Mouse (Mus musculus) olfactory bulb, adult 2 months (tissue): ENCODE measurements at regions not wholly inside any gene's neighbourhood (a gene's known extent, or its start where the extent isn't known, plus 50 kb on each side); places are given as distances from the start of the nearest gene placed in this dataset.

Source experiments
- H3K27ac ChIP-seq: fragments of 200-500 bp; 2 replicates; pipeline ENCODE4 v1.5.1; 2012; ENCODE audit warnings: low read depth, low read length; ENCODE audit not compliant: insufficient read depth
- H3K4me1 ChIP-seq: fragments of 200-500 bp; 2 replicates; pipeline ENCODE4 v1.6.1; 2012; ENCODE audit warnings: low read length; ENCODE audit not compliant: control insufficient read depth, insufficient read depth
- H3K4me3 ChIP-seq: fragments of 200-500 bp; 2 replicates; pipeline ENCODE4 v1.5.1; 2012; ENCODE audit warnings: mild to moderate bottlenecking, low read depth, low read length, moderate library complexity; ENCODE audit not compliant: insufficient read depth
- CTCF ChIP-seq: fragments of 200-500 bp; IDR thresholded peaks from 2 replicates; pipeline ENCODE4 v1.5.1; 2012; ENCODE audit warnings: low read depth, mild to moderate bottlenecking, low read length, moderate library complexity; ENCODE audit not compliant: insufficient read depth
- POLR2A ChIP-seq: fragments of 200-500 bp; IDR thresholded peaks from 2 replicates; pipeline ENCODE4 v1.6.1; 2012; ENCODE audit warnings: mild to moderate bottlenecking, low read depth, low read length, moderate library complexity; ENCODE audit not compliant: insufficient read depth
- WGBS: fragments of 180-500 bp; shearing (Covaris S2); methylation state at CpG from one replicate; pipeline ENCODE4 v1.1.7; 2018; 5-methylcytosine and 5-hydroxymethylcytosine counted together

DNA sequence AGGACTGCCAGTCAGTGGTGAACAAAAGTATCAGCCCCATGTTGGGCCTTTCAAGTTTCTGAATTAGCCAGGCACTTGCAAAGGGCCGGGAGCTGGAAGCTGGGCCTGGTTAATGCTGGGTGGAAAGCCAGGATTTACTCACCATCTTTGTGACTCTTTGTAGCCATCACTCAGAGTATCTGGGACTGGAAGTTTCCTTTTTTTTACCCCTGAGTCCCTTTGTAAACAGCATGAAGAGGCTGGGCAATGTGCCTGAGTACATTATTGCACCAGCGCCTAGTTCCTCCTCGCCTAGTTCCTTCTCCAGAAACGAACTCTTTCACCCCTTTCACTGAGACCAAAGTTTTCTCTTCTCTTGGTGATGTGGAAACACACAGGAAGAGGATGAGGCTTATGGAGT lies 168.4 kb upstream of the Gypa start:
- 61% methylated on average over 4 of the region's 4 CpGs for WGBS
- TF ChIP-seq POLR2A = no peak
- no peak for TF ChIP-seq CTCF
- H3K4me1 ChIP-seq = no peaks in the 10 kb centered on the region
- H3K27ac ChIP-seq = no peak overlapping the region
- H3K4me3 ChIP-seq = no peak overlapping the region

DNA sequence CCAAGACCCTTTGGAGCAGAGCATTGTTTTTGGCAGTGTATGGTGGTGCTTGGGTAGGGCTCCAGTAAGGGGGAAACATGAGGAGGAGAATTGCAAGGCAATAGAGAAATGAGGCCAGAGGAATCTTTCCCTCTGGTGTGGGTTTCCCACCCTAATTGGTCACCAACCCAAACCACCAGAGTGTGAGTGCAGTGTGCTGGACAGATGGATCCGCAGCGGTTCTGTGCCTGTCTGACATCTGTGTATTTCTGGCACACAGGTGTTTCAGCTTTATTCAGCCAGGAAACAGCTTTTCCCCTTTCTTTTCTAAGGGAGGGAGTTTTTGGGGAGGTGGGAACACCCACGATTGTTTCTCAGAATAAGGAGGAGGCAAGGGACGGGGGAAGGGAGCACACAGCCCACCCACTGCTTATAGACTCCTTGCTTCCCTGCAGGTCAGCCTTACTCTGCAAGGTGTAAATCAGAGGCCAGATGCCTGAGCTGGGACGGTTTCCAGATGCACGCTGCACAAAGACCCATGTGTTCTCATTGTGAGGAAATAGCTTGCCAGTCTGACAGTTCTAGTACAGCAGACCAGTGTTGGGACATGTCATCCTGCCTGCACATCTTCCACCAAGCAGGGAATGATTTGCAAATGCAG lies 175.2 kb upstream of the Gypa start:
- peaks cover 10% of the 10 kb centered on the region for H3K4me1 ChIP-seq
- H3K4me3 ChIP-seq = no peak overlapping the region
- H3K27ac ChIP-seq = no peak overlapping the region
- WGBS = 66% methylated on average over 6 of the region's 6 CpGs
- TF ChIP-seq CTCF = no peak
- no peak for TF ChIP-seq POLR2A

DNA sequence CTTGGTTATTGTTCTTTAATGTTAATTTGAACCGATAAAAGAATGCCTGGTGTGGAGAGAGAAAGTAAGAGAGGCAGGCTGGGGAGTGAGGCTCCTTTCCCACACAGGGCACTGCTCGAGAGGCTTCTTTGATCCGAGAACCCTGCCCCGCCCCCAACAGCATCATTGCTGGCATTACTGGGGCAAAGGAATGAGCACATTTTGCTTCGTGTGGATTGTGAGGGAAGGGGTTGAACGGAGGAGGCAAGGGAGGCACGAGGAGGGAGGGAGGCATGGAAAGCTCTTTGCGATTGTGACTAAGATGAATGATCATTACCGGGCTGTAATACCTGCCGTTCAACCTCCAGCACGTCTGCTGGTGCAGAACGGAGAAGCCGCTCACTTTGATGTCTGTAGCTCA lies 178.2 kb upstream of the Gypa start:
- H3K4me3 ChIP-seq = peak overlapping the region; percentile 10; the same call in 1 of the 2 replicates
- H3K4me1 ChIP-seq = peaks cover 10% of the 10 kb centered on the region
- 6% methylated on average over 13 of the region's 13 CpGs for WGBS
- no peak overlapping the region for H3K27ac ChIP-seq
- no peak for TF ChIP-seq CTCF
- TF ChIP-seq POLR2A = no peak

DNA sequence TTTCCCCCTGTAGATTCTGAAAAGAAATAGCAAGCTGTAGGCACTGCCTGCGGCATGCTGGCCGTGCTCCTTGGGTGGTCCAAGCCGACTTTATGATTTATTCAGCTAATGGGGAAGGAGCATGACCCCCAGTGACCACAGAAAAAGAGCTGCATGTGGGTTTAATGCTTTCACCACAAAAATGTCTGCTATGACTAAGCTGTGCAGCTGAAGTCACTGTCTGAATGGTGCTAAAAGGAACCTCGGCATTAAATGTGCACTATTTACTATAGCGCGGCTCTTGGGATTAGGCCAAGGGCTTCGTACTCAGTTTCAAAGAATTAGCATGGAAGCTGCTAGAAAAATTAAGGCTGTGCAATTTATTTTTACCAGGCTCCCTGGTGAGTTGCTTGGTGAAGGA lies 178.8 kb upstream of the Gypa start:
- Histone ChIP-seq H3K4me1 (peaks cover 10% of the 10 kb centered on the region), H3K4me3 (no peak overlapping the region), H3K27ac (no peak overlapping the region)
- WGBS = 13% methylated on average over 7 of the region's 7 CpGs
- no peak for TF ChIP-seq CTCF
- no peak for TF ChIP-seq POLR2A

DNA sequence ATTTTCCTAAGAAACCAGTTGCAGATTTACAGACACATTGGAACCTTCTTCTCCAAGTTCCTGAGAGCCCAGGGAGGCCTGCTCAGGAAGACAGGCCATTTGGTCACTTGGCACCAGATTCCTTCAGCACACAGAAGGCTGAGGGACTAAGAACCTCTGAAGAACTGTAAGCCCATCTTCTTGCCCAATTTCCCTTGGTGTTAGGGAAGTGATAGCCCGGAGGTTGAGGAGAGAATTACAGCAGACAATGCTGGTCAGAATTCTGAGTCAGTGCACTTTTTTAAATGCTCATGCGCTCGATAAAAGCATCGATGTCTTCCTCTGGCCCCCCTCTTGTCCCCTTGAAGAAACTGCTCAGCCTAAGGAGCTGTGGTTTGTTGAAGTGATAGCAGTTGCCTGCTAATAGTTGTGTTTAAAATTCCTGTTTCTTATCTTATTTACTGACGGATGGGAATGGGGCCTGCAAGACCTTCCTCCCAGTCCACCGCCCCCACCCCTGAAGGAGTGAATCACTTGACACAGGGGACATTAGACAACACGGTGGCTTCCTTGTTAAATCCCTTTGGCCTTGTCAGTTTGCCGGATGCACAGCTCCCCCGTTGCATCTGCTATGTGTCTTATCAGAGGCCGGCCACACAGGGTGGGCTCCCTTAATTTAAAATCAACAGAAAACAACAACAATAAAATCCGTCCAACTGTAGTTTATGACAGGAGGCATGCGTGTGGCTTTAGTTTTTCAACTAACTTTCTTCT lies 179.5 kb upstream of the Gypa start:
- no peak for TF ChIP-seq POLR2A
- no peak for TF ChIP-seq CTCF
- Histone ChIP-seq H3K27ac (no peak overlapping the region), H3K4me1 (peaks cover 10% of the 10 kb centered on the region), H3K4me3 (no peak overlapping the region)
- 75% methylated on average over 12 of the region's 12 CpGs for WGBS

DNA sequence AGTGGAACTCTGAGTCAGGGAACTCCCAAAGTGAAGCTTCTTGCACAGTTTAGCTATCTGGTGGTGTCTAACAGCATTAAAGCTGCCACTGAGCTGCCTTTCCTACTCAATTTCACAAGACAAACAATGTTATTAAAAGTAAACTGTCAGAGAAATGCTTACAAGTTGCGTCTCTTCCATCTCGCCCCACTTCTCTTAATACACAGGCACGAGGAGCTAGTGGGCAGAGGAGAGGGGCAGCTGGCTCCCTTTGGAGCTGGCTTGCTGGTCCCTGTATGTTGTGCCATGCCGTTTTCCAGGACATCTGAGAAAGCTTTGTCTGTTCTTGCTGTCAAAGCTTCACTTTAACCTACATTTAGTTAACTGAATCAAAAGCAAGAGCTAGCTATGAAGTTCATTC lies 185.8 kb upstream of the Gypa start:
- Histone ChIP-seq H3K4me3 (no peak overlapping the region), H3K4me1 (no peaks in the 10 kb centered on the region), H3K27ac (no peak overlapping the region)
- WGBS = 68% methylated on average over 4 of the region's 4 CpGs
- no peak for TF ChIP-seq CTCF
- no peak for TF ChIP-seq POLR2A

DNA sequence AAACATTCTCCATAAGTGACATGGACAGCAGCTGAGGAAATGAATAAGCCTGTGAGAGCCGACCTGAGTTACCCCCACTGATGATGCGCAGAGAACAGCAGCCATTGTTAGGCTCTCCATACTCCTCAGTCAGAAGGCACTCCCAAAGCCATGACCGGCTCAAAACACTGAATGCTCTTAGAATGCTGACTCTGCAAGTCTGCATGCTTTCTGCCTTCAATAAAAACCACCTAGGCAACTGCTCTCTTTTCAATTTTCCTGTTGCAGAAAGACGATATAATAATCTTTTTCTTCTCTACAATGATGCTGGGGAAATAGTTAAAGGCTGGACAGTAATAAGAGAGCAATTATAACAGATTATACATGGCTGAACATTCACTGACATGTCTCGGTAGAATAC lies 195.0 kb upstream of the Gypa start:
- WGBS = 75% methylated on average over 5 of the region's 5 CpGs

DNA sequence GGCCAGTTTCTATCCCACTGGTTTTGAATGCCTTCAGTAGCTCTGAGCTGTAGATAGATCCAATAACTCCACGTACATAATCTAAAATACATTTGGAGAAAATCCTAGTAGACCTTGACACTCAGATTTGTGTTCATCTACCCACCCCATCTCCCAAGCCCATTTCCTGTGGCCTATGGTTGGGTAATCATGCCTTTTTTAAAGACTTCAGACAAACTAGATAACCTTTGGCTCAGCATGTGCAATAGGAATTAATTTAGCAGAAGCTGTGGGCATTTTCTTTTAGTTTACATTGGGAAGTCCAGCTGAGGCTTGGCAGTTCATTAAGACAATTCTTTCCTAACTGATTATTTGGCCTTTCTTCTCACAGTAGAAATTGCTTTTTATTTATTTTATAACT lies 203.3 kb upstream of the Gypa start:
- H3K4me3 ChIP-seq = no peak overlapping the region
- TF ChIP-seq POLR2A (no peak), CTCF (no peak)
- H3K27ac ChIP-seq = no peak overlapping the region
- WGBS = 87% methylated on average over 1 of the region's 1 CpGs
- no peaks in the 10 kb centered on the region for H3K4me1 ChIP-seq

More for the DNA sequence above, 195.0 kb upstream of the Gypa start:
- no peak overlapping the region for H3K4me3 ChIP-seq
- no peaks in the 10 kb centered on the region for H3K4me1 ChIP-seq
- no peak for TF ChIP-seq POLR2A
- TF ChIP-seq CTCF = no peak
- H3K27ac ChIP-seq = no peak overlapping the region

DNA sequence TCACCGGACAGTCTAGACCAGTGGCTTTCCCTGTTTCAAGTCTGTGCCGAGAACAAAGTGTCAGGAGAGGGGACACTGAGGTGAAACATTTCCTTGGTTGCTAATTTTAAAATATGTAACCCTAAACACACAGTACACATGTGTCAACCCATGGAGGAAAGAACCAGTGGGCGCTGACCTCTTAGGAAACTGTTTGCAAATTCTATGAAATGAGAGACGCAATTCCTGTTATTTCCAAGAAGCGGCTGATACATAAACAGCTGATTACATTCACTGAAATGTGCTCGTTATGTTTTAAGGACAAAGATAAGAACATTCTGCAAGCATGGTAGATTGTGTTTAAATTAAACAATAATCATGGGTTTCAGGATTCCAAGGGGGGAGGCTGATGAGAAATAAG lies 204.3 kb upstream of the Gypa start:
- Histone ChIP-seq H3K4me3 (no peak overlapping the region), H3K27ac (no peak overlapping the region), H3K4me1 (no peaks in the 10 kb centered on the region)
- 72% methylated on average over 6 of the region's 6 CpGs for WGBS
- no peak for TF ChIP-seq CTCF
- no peak for TF ChIP-seq POLR2A

DNA sequence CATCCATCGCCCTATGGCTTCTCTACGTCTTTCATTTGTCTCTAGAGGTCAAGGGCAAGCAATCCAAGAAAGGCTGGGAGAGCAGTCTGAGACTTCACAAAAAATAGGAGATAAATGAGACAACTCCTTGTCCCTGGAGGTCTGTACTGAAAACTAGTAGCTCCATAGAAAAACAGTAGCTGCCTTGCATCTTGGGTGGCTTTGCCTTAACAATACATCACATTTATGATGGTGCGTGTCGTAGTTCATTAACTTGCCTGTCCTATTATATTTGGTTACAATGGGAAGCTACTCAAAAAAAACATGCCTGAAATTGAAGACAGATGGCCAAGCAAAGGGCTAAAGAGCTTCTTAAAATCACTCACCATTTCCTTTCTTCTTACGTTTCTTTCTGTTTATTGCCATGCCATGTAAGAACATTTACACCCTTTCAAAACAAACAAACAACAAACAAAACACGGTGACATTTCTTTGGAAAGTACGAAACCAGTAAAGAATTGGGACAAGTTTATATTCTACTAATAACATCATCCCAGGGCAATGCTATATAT lies 211.2 kb upstream of the Hhip start:
- Histone ChIP-seq H3K27ac (no peak overlapping the region), H3K4me3 (no peak overlapping the region), H3K4me1 (no peaks in the 10 kb centered on the region)
- TF ChIP-seq CTCF (no peak), POLR2A (no peak)
- 90% methylated on average over 7 of the region's 7 CpGs for WGBS
